Mouse (Mus musculus) bone marrow macrophage, adult 2 months (primary cell): Measurements from ENCODE around the gene Arih2.

ENCODE experiments used
- CTCF ChIP-seq: IDR thresholded peaks from 2 replicates; pipeline ENCODE4 v1.5.1; 2012; ENCODE audit warnings: low read depth, mild to moderate bottlenecking, low read length, moderate library complexity
- POLR2A ChIP-seq: IDR thresholded peaks from 2 replicates; pipeline ENCODE4 v1.6.1; 2012; ENCODE audit warnings: mild to moderate bottlenecking, low read depth, low read length, borderline replicate concordance

DNA sequence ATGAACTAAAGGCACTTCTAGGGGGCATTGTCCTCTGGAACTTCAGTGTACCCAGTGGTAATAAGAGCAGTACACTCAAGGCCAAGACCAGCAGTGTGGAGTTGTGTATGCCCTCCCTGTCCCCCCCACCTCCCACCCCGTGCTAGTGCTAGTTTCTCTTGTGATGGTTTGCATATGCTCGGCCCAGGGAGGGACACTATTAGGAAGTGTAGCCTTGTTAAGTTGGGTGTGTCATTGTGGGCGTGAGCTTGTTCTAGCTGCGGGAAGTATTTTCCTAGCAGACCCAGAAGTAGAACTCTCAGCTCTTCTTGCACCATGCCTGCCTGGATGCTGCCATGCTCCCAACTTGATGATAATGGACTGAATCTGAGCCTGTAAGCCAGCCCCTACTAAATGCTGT lies 47.2 kb downstream of the Arih2 start:
- TF ChIP-seq CTCF: no peak
- TF ChIP-seq POLR2A: no peak
